Mouse (Mus musculus): ENCODE results near the gene Kif6. TPM values are rescaled to one million over a fixed set of nuclear protein-coding genes. Genes with fewer than 3 reads are reported as not detected.

Gene Kif6
- total RNA-seq, 2 experiments from 2014 or later, result not detected

DNA sequence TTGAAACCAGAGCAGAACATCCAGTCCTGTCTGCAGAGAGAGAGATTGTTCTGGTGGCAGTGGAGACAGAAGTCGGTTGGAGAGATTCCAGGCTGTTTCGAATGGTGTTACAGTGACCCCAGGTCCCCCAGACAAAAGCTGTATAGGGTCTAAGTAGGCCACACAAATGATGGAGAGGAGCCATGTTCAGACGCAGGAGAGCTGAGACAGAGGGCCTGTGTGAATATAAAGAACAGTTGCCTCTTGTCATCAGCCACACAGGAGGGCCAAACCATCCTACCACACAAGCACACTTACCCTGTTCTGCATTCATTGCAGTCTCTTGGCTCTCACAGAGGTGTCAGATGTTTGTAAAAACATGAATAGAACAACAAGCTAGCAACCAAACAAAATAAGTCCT lies 37.4 kb downstream of the Kif6 start:
- intact Hi-C loops (cut with DNase I; ENCODE audit: low total_unique reads), result no loop called here
- no peak for DNase-seq

- intact Hi-C loops (cut with DNase I; ENCODE audit: low total_unique reads), result no loop called here
- no peak for DNase-seq
Observed at GRCm38 (mm10) chr17:49652800-49653199, 37.9 kb downstream of the Kif6 start.

- DNase-seq, result no peak
- intact Hi-C loops (cut with DNase I; ENCODE audit: low total_unique reads), result no loop called here
Observed at GRCm38 (mm10) chr17:49661626-49662025, 46.7 kb downstream of the Kif6 start.

DNA sequence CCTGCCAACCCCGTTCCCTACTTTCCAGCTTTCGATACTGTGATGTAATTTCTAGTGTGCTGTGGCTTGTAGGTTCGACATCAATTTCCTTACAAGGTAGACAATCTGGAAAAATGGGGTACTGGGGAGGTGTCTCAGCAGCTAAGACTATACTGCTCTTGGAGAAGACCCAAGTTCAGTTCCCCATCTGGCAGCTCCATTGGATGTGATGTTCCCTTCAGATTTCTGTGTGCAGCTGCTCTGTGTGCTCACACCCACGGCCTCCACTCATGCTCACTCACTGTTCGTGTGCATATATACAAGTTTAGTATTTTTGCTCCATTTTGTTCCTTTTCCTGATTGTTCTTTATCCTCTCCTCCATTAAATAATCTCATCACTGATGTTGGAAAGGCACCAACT lies 51.8 kb downstream of the Kif6 start:
- intact Hi-C loops (cut with DNase I; ENCODE audit: low total_unique reads), result no loop called here
- DNase-seq, result no peak

DNA sequence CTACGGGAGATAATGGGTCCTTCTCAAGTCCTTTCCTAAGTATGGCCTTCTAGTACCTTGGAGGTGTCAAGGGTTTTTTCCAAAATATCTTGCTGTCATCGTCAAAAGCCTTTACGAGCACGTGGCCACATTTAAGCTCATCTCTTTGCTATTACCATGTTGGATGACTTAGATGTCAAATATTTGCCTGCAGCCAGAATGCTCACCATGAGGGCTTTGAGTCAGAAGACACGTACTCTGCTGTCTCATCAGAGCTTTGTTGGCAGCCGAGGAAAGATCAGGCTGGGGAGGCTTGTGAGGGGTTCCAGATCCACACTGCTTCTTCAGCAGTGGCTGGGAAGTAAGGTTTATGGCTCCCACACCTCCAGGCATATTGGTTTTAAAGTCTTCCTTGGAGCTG lies 53.4 kb downstream of the Kif6 start:
- intact Hi-C loops (cut with DNase I; ENCODE audit: low total_unique reads), result no loop called here

GRCm38 (mm10) chr17:49671921-49672339 lies 57.0 kb downstream of the Kif6 start:
- intact Hi-C loops (cut with DNase I; ENCODE audit: low total_unique reads), result no loop called here
- DNase-seq, result peak; percentile 36

More for the DNA sequence above, 53.4 kb downstream of the Kif6 start:
- no peak for DNase-seq

GRCm38 (mm10) chr17:49672421-49672820 lies 57.5 kb downstream of the Kif6 start:
- DNase-seq, result no peak
- intact Hi-C loops (cut with DNase I; ENCODE audit: low total_unique reads), result no loop called here

DNA sequence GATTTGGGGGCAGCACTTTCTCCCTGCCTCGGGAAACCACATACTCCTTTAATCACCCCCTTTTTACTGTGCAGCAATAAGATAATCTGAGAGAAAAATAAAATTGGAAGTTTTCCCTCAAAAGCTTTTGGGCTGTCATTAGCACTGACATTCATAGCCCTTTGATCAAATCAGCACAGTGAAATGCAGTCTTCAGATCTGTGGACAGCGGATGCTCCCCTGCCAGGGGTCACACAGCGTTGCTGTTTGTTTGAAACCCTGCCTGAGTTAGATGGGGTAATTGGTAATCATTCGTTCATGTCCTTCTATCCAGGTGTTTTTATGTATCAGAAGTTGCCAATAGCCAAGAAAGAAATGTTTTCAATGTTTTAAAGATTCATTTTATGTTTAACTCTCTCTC lies 60.7 kb downstream of the Kif6 start:
- intact Hi-C loops (cut with DNase I; ENCODE audit: low total_unique reads), result no loop called here
- DNase-seq, result no peak

- no peak for DNase-seq
- intact Hi-C loops (cut with DNase I; ENCODE audit: low total_unique reads), result no loop called here
Observed at GRCm38 (mm10) chr17:49681410-49681809, 66.5 kb downstream of the Kif6 start.

GRCm38 (mm10) chr17:49684146-49684545 lies 69.2 kb downstream of the Kif6 start:
- intact Hi-C loops (cut with DNase I; ENCODE audit: low total_unique reads), result no loop called here
- DNase-seq, result no peak

DNA sequence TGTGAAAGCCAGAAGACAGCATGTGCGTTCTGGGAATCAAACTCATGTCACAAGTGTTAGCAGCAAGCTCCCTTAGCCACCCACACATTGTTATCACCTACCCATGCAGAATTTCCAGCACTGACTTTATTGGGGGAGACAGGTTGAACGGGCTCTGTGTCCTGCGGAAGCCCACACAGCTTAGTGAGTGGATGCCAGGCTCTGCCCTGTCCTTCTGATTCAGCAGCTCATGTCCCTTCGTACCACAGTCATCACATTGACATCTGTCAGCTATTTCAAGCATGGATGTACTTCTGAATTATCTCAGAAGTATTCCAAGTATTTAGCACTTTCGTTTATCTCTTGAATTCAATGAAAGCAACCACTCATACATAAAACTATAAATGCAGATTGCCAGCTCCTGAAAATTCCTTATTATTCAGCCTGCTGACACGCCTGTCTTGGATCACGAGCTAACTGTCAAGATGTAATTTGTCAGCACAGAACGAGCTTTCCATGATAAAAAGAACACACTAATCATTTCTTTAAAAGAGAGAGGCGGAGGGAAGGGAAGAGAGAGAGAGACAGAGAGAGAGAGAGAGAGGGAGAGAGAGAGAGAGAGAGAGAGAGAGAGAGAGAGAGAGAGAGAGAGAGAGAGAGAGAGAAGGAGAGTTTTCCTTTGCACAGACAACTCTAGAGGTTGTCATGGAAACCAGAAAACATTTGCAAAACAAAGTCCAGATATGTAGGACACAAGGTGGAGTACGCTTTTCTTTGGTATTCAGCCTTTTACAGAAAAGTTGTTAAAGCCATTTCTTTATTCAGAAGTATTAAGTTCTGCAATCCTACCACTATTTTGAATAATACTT lies 75.9 kb downstream of the Kif6 start:
- intact Hi-C loops (cut with DNase I; ENCODE audit: low total_unique reads), result no loop called here
- no peak for DNase-seq

DNA sequence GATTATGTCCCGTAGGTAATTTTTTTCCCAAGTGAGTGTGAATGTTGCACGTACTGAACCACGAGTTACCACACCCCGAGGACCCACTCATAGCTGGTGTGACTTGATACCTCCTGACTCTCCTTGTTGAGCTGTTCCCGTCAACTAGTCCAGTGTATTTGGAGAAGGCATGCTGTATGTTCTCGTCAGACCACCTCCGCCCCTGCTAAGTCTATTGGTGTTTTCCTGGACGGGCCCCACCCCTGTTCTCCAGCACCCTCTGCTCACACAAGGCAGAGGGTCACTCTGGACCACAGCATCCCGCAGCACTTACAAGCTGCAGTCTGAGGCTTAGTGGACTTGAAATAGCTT lies 76.5 kb downstream of the Kif6 start:
- no peak for DNase-seq
- intact Hi-C loops (cut with DNase I; ENCODE audit: low total_unique reads), result no loop called here

DNA sequence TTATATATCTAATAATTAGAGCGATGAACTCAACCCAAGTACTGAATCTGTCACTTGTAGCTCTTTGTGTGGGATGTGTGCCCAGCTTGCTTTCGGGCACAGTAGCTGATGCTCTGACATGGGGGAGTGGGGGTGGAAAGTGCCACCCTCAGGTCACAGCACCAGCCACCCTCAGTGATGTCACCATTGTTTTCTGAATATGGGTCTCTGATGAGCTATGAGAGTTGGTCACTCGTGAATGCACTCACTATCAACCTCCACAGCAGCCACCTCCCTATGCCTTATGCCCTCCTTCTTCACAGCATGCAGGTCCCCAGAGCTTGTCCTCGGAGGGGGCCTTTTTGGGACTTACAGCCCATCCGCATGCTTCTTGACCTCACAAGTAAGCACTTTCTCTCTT lies 78.3 kb downstream of the Kif6 start:
- intact Hi-C loops (cut with DNase I; ENCODE audit: low total_unique reads), result no loop called here
- DNase-seq, result no peak

DNA sequence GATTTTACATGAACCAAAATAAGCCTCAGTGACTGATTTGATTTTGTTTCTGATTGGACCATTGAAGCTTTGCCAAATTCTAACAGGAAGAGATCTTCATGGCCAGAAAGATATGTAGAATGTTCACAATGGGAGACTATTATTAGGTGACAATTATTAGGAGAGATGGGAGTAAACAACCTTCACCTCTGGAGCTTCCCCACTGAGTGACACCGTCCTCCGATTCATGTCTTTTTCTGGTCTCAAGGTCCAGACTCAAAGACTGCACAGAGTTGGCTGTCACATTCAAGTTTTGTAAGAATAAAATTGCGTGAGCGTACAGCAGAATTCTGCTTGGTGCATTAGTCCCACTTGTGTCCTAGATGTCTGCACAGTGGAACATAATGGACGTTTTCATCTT lies 82.3 kb downstream of the Kif6 start:
- intact Hi-C loops (cut with DNase I; ENCODE audit: low total_unique reads), result no loop called here
- no peak for DNase-seq

GRCm38 (mm10) chr17:49703492-49704249 lies 88.7 kb downstream of the Kif6 start:
- no peak for DNase-seq
- intact Hi-C loops (cut with DNase I; ENCODE audit: low total_unique reads), result no loop called here

DNA sequence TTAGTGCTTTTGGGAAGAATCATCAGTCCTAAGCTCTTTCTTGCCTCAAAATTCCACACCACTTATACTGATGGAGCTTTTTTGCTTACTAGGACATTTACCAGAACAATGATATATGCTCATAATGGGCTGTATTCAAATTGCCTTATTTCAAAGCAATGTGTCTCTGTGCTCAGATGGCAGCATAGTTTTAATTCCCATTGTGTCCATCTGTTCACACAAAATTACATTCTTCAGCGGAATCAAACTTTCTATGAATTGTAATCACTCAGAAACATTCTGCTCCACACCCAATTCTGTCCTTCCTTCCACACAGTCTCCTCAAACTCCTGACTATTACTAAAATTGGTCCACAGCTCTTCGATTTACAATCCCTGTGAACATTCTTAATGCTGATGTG lies 94.3 kb downstream of the Kif6 start:
- DNase-seq, result no peak
- intact Hi-C loops (cut with DNase I; ENCODE audit: low total_unique reads), result no loop called here

- intact Hi-C loops (cut with DNase I; ENCODE audit: low total_unique reads), result no loop called here
- DNase-seq, result no peak
Observed at GRCm38 (mm10) chr17:49710101-49710630, 95.2 kb downstream of the Kif6 start.

DNA sequence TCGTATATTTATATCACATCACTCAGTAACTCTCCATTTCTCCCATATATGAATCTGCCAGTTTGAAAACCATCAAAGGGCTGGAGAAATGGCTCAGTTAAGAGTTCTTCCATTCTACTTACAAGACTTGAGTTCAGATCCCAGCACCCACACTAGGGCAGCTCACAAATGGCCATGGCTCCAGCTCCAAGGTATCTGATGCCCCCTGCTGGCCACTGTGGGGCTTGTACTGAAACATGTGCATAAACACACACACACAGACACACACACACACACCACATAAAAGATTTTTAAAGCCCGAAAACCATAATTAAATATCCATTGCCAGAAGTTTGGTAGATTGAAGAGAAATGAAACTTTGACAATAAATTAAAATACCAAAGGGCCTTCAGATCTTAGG lies 111.3 kb downstream of the Kif6 start:
- no peak for DNase-seq
- intact Hi-C loops (cut with DNase I; ENCODE audit: low total_unique reads), result no loop called here

DNA sequence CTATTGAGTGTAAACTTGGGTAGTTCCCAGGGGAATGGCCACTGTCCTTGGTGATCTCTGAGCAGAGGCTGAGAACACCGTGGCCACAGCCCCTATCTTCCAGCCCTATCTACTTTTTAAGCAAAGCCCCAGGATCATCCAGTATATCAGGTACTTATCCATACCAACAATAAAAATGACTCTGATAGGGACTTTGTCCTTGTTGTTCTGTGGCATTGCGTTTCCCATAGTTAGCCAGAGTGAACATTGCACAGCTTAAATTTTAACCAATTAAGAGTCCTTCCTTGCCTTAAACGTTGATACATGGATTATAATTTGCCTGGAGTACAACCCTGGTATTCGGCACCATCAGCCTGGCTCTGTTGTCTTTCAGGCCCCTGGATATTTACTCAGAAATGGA lies 112.0 kb downstream of the Kif6 start:
- DNase-seq, result no peak
- intact Hi-C loops (cut with DNase I; ENCODE audit: low total_unique reads), result no loop called here

DNA sequence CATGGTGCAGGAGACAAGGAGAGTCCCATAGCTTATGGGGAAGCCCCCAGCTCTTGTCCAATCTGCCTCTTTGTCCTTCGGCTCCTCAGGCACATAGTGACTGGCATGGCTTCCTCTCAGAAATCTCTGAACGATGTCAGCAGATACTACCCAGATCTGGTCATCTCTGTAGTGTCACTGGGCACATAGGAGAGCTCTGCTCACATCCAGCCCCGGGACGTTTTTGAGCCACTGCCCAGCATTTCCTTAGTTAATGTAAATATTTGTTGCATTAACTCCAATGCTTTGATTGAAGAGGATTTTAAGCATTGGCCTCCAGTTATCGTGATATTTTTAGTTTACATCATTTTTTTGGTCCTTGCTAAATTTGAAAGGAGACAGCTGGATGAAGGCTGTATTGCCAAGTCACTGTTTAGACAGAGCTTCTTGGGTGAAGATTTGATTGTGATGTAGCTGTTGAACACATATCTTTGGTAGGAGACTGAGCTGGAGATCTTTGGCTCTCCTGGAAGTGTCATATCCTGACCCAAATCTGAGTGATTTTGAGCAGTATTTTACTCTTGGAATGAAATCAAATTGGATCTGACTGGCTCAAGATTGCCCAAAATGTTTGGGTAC lies 112.6 kb downstream of the Kif6 start:
- DNase-seq, result no peak
- intact Hi-C loops (cut with DNase I; ENCODE audit: low total_unique reads), result no loop called here
